Mouse (Mus musculus): Measurements from ENCODE around the gene Tuba1b.

GRCm38 (mm10) chr15:98956000-98956399 lies 21.6 kb upstream of the Tuba1b start:
- no peak for TF ChIP-seq CTCF (IDR thresholded peaks at IDR 0.05; ENCODE audit: control insufficient read depth, insufficient read depth, insufficient replicate concordance, low read depth, low read length)
- TF ChIP-seq POLR2A (IDR thresholded peaks at IDR 0.05; ENCODE audit: control insufficient read depth, low read depth, low read length) = no peak

Measured in testis, adult 2 months (tissue).